ENCODE assay signal across 19 mouse cellular contexts in the genomic region with DNA sequence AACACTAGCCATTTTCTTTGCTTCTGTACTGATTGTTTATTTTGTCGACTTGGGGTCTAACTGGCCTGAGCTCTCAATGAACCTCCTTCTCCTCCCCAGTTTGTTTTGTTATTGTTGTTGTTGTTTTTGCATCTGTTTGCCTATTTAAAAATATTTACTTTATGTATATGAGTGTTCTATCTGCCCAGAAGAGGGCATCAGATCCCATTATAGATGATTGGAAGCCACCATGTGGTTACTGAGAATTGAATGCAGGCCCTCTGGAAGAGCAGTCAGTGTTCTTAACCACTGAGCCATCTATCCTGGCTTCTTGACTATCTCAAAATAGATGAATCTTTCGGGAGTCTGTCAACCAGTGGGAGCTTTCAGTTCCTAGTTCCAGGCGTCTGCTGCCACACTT.
"Had no signal": no experiment of that assay in that cellular context is flagged by ENCODE, and none has a peak within 500 bp of the region (broad histone marks: within the 10 kb centered on the region; RNA-seq: fewer than 3 reads in every experiment).

No protein-coding gene starts in this region.

- H3K9me3 ChIP-seq: limb, embryonic 10.5 days; limb, embryonic 13.5 days; liver, embryonic 13.5 days; megakaryocyte, embryonic 14.5 days; midbrain, embryonic 10.5 days had no signal

- H3K27ac ChIP-seq: limb, embryonic 10.5 days; limb, embryonic 13.5 days; liver, embryonic 13.5 days; macrophage; midbrain, embryonic 10.5 days had no signal

- DNase-seq: kidney, adult 2 months; kidney, postnatal 10 days; kidney, postnatal 4 days; layer of hippocampus, adult 9-11 months; layer of hippocampus, postnatal 36 days; liver, embryonic 13.5 days; lung, embryonic 14.5 days; midbrain, embryonic 14.5 days; right cerebral cortex, adult 18-20 months; right cerebral cortex, postnatal 14 days; right cerebral cortex, postnatal 4 days; thymus, postnatal 25 days had no signal

- H3K9ac ChIP-seq: limb, embryonic 13.5 days; liver, embryonic 13.5 days; lung, embryonic 14.5 days had no signal

- H3K4me3 ChIP-seq: limb, embryonic 10.5 days; limb, embryonic 13.5 days; liver, embryonic 13.5 days; megakaryocyte, embryonic 14.5 days; midbrain, embryonic 10.5 days had no signal

- H3K36me3 ChIP-seq: limb, embryonic 10.5 days; limb, embryonic 13.5 days; liver, embryonic 13.5 days; midbrain, embryonic 10.5 days had no signal

- H3K4me2 ChIP-seq: limb, embryonic 13.5 days; liver, embryonic 13.5 days; lung, embryonic 14.5 days had no signal

- ATAC-seq: intestine, embryonic 16.5 days; lung, postnatal 0 days had no signal
